Mouse (Mus musculus) B cell, adult 2 months (primary cell): Measurements from ENCODE around the gene 4930583I09Rik.

Source experiments
- DNase-seq, 2 experiments: peaks; one replicate each; pipeline ENCODE4 v3.0.0; 2022

The 4930583I09Rik gene

DNA sequence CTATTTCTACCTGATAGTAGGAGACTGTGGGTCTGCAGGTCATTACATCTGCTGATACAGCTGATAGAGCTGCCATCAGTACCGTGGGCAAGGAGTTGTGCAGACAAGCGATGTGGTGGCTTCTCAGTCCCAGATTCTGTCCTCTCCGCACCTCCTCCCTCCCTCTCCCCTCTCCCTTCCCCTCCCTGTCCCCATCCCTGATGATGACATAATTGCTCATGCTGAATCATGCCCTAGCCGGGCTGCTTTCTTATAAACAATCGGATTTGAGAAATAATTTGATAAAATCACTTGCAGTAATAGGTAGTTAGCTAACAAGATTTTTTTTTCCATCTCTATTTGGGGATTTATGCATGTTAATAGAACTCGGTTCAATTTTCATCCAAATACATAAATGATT lies at the start of gene 4930583I09Rik:
Gene 4930583I09Rik (minus strand): TSS at position 144 of the 400 bp plus-strand sequence.
- DNase-seq, result no peak

DNA sequence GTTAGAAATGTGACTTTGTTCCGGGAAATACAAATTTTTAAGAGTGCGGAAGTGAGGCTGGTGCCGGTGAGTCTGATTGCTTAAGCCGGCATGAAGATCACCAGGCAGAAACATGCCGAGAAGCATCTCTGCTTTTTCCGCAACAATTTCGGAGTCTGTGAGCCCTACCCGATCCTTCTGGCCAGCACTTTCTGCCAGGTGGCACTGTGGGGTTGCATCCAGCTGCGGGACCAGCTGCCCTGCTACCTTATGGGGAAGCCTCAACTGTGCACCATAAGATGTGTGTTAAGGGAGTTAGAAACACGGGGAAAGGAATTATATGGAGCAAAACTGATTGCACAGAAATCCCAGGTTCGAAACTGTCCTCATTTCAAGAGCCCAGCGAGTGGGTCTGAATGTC lies 40.2 kb upstream of the 4930583I09Rik start:
- no peak for DNase-seq

DNA sequence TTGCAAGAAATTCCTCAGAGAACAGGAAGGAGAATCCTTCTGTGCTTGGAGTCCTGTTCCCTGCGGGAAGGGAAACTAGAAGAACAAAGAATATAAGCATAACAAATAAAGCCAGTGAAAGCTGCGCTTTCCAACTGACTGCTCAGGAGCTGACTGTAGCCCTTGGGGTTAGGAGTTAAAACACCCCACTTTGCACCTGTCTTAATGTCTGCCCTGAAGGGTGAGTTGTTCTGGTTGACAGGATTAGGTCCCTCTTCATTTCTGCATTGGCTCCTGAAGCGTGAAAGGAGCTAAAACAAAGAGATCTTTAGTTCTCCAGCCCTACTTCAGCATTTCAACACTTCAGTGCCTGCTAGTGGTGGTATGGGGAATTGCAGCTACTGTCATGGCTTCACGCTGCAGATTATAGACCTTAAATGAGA lies 37.8 kb upstream of the 4930583I09Rik start:
- DNase-seq, result peak; percentile 65 to 73

DNA sequence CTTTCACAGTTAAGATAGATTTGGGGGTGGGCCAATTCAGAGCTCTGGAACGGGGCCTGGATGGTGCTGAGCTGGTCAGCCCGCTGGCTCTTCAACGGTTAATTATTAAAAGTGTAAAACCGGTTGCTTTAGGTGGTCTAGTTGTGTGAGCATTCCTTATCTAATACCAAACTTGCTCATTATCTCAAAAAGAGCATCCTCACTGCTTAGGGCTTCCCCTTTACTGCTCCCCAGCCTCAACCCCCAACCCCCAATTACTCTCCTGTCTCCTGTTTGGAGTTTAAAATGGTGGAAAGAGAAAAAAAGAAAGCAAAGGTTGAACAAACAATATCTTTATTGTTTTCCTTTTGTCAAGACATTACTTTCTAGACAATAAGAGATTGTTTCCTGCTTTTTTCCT lies 27.9 kb upstream of the 4930583I09Rik start:
- no peak for DNase-seq

DNA sequence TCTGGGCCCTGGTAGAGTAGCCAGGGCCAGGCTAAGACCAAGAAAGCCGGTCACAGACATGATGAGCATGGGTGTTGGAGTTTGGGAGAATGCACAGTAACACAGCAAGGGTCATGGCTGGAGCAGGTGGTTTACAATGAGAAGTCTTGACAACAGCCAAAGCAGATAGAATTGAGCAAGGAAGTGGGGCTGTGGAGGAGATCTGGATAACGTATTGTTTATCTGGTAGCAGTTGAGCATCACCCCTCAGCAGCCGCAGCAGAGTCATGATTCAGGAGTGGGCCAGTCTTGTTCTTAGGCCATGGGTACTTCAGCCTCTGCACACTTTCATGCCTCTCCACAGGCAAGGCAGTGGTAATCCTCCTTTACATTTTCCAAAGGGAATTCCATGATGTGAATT lies 25.1 kb upstream of the 4930583I09Rik start:
- DNase-seq, result no peak

DNA sequence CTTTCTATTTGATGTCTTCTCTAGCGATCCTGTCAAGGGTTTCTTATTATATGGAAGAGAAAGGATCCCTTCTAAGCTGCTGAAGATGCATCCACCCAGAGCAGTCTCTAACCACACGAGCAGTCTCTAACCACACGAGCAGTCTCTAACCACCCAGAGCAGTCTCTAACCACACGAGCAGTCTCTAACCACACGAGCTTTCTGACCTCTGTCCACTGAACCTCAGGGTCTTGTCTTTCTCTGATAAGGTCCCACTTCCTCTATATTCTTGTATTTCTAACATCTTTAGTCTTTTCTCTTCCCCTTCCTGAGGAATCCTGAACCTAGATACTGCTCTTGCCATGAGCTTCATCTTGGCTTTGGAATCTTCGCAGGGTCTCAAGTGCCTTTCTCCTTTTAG lies 23.0 kb upstream of the 4930583I09Rik start:
- no peak for DNase-seq

DNA sequence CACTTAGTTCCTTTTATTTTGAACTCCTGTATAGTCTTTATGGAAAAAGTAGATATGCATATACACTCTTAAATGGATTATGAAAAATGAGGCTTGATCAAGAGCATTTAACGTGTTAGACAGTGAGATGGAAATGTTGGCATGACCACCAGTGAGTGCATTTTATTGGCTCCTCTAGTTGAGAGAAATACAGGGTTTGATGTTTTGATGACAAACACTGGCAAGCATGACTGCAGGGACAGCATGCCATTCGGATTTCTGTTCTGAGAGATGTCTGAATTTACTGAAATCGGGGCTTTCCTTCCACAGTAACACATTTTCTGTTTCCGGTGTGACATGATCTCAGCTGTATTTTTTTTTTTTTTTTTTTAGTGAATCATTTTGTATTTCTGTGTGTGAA lies 12.2 kb upstream of the 4930583I09Rik start:
- no peak for DNase-seq

DNA sequence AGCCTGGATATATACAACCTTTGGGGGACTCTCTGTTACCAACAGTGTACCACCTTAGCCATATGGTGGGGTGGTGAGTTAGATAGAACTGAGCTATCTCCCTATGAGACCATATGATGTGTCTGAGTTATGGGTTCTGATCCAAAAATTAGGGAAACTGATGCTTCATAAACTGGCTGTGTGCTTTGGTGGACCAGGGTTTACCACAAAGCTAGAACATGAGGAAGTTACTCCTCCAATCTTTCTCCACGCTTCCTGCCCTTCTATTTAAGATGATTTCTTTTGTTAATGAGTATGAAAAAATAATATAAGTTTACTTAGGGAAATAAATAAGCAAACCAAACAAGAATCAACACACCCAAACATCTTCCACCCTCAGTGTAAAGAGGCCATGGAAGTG lies 10.8 kb upstream of the 4930583I09Rik start:
- DNase-seq, result no peak

DNA sequence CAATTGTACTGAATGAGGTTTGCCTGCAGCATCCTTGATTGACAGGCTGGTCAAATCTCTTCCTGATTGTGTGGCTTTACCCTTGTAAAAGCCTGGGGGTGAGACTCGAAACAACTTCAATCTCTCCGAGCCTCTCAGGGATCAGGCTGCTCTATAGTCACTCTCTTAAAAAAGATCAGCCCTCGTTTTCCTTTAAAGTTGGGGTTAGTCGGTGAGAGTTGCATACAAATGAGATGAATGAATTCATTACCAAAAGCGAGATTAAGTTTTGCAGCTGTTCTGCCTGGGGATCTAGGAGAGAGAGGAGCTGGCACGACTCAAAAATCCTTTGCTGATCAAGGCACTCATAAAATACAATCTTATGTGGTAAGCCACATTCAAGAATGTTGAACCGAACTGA lies 1.0 kb upstream of the 4930583I09Rik start:
- no peak for DNase-seq

DNA sequence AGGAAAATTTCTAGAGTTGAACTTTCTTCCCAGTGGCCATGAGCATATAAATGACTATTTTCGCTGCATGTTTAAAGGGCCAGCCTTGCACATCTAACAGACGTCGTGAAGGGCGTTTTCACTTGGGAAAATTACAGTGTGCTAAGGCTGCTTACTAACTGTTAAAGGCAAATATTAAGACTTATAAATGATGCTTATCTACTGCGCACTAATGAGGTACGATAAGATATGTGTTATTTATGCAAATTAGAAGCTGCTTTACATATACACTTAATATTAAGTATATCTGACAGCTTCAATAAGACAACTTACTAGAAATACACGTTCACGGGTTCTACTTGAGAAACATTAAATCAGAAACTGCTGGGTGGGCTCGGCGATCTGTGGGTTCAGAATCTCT lies 481 bp upstream of the 4930583I09Rik start:
- no peak for DNase-seq

DNA sequence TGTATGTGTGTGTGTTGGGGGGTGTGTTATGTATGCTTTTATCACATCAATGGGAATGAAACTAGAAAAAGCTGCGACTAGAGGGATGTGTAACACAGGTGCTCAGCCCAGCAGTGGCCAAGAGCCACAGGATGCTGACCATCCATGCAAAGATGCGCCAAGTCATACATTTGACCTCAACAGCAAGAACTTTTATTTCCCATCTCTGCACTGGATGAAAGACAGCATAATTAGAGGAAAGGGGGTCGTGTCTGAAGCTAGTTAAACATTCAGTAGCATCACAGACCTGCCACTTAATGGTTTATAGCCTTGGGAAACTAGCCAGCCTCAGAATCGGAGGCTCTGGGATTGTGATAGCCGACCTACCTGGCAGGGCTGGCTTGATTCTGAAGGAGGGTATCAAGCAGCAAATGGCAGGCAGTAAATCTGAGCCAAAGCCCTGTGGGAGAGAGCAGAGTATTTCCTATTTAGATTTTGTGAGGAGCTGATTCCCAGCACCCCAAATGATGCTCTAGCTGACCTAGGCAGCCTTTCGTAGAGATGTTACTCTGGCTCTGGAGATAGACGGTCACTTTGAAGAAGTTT lies 1.9 kb downstream of the 4930583I09Rik start:
- no peak for DNase-seq

DNA sequence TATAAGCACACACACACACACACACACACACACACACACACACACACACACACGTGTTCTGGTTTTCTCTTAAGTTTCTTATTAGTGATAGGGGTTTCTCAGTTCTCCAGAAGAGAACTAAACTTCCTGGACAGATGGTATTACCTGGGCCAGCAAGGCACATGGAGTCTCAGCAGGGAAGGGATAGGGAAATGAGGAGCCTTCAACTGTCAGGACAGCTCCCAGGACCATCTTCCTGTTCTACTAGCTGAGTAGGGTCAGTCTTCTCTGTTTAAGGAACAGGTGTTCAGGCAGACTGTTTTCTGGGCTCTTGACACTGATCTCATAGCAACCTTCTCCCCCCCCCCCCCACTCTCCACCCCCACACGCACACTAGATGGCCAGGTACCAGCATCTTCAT lies 2.8 kb downstream of the 4930583I09Rik start:
- no peak for DNase-seq

DNA sequence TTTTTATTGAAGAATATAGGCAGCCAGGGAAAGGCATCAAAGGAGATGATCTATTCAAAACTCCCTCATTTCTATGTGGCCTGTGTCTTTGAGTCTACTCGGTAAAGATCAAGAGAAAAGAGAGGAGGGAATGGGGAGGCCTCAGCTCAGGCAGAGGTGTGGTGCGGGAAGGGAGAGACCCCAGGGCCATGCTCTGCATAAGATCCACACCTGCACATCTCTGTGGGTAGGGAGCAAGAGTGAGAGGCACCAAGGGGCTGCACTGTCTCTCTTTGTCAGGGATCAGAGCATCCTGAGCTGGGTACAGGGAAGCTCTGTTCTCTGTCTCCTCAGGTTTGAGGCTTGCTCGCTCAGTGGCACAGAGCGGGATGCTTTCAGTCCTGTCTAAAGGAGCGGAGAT lies 8.4 kb downstream of the 4930583I09Rik start:
- DNase-seq, result no peak

DNA sequence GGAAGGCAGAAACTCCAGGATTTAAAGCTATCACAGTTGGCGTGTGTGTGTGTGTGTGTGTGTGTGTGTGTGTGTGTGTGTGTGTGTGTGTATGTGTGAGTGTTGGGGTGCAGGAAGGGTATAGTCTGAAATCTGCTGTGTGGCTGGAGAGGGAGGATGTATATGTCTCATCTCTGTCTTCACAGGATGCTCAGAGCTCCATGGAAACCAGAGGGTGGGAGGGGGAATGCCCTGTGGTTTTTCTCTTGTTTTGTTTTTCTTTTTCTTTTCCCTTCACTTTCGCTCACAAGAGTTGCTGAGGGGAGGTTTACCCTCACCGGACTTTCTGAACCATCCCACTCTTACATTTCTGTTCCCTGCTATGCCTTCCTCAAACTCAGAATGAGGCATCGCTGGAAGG lies 9.0 kb downstream of the 4930583I09Rik start:
- DNase-seq, result no peak

DNA sequence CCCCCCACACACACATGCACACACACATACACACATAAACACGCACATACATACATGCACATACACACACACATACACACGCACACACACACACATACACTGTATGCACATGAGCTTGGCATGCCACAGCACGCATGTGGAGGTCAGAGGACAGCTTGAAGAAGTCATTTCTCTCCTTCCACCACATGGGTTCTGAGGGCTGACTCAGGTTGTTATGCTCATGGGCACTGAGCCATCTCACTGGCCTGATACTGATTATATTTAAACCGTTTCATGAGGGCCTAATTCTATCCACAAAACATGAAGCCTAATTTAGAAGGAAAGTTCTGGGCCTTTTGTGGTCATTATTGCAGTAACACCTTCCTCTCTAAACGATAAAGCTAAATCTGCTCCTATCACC lies 13.3 kb downstream of the 4930583I09Rik start:
- no peak for DNase-seq

DNA sequence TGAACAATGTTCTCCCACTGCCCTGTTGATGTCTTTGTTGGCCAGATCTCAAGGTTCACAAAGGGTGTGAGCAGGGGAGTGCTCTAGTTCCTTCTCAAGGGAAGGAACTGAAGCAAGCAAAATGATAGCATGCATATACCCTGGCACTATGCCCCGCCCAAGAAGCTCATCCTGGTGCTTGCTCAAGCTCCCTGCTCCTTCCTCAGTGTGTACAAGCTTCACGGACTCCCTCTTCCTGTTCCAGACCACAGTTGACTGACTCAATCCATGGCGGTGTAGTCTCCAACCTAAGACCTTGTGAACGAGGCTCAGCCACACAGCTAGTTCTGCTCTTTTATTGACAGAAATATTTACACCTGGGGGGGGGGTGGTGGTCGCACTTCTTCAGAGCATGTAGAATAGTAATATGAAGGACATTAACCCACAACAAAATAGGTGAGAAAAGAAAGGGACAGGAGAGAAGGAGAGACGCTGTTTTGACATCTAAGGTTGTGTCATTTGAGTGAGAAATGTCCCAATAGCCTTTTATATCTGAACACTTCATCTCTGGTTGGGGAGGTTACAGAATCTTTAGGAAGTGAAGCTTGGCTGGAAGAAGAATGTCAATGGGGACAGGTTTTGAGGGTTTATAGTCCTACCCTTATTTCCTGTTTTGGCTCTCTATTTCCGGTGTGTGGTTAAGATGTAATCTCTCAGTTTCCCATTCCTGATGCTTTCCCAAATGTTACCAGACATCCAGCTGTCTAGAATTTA lies 14.9 kb downstream of the 4930583I09Rik start:
- no peak for DNase-seq

DNA sequence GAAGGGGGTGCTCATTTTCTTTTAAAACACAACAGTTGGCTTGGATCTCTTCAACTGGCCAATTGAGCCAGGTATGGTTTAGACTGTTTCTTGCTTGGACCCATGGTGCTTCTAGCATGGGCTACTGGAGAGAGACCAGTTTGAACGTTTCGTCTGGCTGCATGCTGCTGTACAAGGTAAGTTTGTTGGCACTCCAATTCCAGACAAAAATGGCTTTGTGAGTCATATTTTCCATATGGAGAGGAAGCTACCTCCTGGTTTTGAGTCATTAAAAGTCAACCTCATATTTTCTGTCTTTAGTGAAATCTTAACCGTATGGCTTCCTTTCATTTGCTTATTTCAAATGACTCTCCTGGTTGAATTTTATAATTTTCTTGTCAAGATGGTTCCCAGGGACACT lies 19.6 kb downstream of the 4930583I09Rik start:
- no peak for DNase-seq

DNA sequence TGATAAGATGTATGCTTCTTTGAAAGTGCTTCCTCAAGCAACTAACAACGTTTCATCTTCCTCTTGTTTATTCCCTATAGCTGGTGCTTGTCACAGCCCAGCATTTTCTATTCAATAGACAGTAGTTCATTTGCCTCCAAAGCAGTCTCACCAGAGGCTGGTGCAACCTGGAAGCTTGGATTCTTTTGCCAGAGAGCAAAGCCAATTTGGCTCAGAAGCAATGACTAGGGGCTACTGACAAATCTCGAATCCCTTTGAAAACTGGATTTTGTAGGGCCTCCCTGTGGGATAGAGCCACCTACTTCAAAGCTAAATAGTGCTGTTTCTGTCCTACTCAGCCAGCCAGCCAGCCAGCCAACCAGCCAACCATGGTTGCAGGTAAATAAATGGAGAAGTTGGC lies 20.1 kb downstream of the 4930583I09Rik start:
- no peak for DNase-seq

DNA sequence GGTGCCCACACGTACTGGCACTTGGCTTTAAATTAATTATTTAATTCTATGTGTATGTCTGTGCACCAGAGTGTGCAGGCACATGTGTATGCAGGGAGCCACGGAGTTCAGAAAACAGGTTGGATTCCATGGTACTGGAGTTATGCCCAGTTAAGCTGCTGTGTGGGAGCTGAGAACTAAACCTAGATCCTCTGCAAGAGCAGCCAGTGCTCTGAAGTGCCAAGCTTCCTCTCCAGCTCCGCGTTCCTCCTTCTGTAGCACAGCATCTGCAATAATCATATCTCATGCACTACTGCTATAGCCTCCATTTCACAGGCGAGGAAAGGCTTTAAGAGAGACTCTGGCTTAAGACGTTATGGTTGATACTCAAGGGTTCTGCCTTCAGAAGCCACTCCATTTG lies 22.3 kb downstream of the 4930583I09Rik start:
- DNase-seq, result no peak

DNA sequence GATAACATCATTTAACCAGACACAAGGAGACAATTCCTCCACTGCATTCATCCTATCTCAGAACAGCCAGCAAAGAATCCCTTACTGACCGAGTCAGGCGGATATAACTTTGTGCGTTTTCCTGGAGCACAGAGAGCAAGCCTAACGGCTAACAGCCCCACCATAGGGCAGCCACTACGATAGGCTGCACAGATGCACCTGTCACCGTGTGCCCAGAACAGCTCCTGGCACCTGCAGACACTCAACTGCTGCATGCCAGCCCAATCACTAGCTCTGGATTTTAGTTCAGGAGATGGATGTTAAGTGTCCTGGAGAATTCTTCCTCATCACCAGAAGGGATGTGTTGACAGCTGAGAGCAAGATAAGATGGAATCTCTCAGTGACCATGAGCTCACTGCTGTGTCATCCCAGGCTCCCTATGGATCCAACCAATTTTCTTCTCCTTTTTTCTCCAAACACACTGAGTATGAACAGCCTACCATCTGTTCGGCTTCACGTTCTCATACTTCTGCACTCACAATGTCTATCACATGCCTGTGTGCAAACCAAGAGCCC lies 29.8 kb downstream of the 4930583I09Rik start:
- no peak for DNase-seq

DNA sequence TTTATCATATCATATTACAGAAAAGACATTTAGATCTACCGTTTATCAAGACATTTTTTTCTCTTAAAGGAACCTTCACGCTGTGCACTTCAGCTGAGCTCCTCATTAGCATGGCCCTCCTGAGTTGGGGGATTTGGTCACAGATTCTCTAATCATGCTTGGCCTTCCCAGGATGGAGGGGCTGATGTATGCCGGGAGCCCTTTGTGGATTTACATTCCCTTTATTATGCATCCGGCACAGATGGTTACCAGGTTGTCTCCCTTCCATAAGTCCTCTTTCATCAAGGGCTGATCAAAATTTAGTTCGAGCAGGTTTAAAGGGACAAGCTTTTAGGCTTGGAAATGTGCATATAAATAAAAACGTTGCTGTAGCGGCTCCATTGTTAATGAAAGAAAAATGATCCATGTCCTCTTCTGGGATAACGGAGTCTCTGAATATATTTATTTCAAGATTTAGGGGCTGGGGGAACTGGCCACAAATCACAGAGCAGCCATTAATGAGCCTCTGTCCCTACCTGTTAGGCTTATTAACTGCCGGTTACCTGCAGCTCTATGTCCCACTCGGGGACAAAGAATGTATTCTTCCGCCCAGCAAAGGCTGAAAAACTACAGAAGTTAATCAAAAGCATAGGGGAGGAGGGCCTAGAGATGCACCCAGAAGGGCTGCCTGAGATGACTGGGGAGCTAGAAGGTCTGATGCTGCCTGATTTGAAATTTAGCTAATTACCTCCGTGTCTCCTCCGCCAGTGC lies 31.3 kb downstream of the 4930583I09Rik start:
- DNase-seq, result no peak

DNA sequence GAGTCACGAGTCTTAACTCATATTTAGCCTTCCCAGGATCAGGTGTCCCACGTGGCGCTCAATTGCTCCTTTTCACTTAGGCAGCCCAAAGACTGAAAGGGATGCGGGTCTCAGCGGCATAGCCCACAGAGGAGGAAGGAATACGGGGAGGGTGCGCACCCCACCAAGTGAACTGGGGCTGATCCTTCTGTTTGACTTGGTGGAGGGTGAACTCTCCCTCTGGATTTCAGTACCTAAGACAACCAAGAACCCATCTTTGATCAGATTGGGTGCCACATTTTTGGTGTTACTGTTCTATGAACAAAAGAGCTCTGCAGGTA lies 33.0 kb downstream of the 4930583I09Rik start:
- no peak for DNase-seq

DNA sequence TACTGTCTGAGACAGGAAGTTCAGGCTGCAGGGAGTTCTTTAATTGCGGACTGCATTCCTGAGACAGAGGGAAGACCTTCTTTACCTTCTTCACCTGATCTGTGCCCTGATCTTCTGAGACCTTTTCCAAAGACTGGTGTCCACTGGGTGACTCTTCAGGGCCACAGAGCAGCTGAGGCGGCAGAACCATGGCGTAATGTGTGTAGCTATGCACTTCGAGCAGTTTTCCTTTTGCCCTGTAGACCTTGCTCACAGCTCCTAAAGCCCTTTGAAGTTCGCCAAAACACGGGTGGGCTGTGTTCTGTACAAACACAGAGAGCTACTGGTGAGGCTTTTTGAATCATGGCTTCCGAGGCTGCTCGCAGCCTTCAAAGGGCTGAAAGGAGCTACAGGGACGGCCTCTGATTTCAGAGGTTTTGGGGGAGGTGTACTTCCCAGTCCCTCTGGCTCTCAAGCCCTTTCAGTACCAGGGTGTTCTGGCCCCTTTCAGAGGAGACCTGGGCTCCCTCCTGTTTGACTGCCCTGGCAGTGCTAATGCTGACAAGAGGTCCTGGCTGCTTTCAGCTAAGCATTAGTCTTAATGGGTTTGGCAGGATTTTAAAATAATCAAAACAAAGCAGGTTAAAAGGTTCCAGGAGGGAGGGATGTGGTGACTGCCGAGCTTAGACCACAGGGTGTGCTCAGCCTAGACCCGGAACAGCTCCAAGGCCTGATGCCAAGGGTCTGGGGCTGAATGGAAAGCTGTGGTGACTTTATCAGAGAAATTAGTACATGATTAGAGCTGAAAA lies 33.5 kb downstream of the 4930583I09Rik start:
- no peak for DNase-seq
